Mouse (Mus musculus) heart, adult 11 months (tissue): Measurements from ENCODE around the gene Htr2b.

Experiments used
- DNase-seq: peaks from one replicate; pipeline ENCODE4 v3.0.0; 2022

Gene Htr2b

GRCm38 (mm10) chr1:86111779-86112178 is at the start of gene Htr2b:
Htr2b (minus strand) TSS chr1:86111970.
- DNase-seq = peak; percentile 95

GRCm38 (mm10) chr1:86161061-86161460 is 49.3 kb upstream of the Htr2b start:
- no peak for DNase-seq

DNA sequence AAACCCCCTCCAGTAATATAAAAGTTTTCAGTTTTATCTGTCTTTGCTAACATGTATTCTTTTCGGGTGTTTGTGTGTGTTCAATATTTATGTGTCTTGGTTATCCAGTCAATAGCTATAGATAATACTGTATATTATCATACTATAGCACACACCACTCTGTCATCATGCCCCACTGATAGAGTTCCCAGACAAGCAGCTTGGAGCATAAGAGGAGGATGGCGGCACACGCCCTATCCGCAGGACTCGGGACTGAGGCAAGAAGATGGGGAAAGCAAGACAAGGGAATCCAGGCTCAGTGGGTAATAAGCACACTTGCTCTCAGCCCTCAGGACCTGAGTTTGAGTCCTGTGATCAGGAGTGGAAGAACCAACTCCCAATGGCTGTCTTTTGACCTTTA is 48.7 kb upstream of the Htr2b start:
- DNase-seq = no peak

DNA sequence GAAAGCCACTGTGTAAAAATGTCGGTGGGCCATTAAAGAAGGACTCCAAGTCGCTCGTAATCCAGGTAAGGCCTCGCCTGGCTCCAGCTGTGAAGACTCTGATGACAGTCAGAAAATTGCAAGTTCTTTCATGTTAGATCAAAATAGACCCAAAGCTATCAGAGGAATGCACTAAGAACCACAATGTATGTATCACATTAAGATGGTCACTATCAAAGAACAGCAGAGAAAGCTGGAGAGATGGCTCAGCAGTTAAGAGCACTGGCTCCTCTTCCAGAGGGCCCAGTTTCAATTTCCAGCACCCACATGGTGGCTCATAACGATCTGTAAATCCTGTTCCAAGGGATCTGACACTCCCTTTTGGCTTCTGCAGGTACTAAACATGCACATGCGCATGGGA is 48.3 kb upstream of the Htr2b start:
- DNase-seq = no peak

- no peak for DNase-seq
Observed at GRCm38 (mm10) chr1:86156595-86156994, 44.8 kb upstream of the Htr2b start.

DNA sequence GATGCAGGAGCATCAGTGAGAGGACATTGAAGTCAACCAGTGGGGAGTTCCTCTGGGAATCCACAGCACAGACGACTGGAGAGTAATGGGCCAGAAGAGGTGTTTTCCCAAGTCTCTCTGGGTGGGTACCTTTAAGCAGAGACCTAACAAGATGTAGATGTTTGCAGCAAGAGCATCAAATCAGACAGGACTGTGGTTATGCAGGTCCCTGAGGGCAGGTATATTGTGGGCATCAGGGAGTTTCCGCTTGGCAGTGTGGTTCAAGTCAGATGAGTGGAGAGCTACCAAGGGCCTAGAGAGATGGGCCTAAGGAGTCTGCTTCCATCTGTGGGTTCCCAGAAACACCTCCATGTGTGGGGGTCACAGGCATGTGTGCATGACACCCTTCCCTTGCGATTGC is 44.3 kb upstream of the Htr2b start:
- no peak for DNase-seq

GRCm38 (mm10) chr1:86154824-86155164 is 43.0 kb upstream of the Htr2b start:
- no peak for DNase-seq

DNA sequence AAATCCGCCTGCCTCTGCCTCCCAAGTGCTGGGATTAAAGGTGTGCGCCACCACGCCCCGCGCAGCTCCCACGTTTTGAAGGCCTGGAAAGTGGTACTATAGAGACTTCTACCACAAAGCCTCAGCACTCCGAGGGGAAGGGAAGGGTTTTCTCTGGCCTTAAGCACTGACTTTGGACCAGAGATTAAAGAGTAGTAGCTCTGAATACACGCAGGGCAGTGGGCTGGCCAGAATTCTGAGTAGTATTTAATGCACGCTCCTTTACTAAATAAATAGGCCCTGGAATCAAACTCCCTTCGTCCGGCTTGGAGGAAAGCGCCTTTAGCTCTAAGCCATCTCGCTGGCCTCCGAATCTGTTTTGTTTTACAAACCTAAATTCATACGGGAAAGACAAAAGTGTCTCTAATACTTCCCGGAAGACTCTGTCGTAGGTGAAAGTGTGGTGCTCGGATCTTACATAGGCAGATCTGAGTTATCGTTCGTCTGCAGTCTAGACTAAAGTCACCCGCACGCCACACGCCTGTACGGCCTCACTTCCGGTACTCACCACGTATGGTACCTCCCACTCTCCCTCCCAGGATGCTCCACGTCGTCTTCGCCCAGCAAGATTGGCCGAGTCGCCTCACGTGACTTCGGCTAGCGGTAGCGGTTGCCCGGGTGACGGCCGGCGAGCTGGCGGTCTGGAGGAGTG is 42.5 kb upstream of the Htr2b start, which contains the start of gene Armc9:
Gene Armc9, plus strand, starts transcription at position 648 of the 691 bp plus-strand sequence.
- peak; percentile 100 for DNase-seq

DNA sequence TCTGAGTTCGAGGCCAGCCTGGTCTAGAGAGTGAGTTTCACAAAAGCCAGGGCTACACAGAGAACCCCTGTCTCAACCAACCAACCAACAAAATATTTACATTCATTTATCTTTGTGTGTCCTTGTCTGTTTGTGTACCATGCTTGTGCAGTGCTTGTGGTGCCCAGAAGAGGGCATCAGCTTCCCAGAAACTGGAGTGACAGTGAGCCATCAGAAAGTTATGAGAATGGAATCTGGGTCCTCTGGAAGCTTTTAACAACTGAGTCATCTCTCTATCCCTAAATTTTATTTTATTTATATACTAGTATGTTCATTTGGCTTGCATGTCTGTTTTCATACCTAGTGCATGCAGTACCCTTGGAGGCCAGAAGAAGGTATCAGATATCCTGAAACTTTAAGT is 40.8 kb upstream of the Htr2b start:
- DNase-seq = no peak

GRCm38 (mm10) chr1:86151376-86151775 is 39.6 kb upstream of the Htr2b start:
- DNase-seq = no peak

DNA sequence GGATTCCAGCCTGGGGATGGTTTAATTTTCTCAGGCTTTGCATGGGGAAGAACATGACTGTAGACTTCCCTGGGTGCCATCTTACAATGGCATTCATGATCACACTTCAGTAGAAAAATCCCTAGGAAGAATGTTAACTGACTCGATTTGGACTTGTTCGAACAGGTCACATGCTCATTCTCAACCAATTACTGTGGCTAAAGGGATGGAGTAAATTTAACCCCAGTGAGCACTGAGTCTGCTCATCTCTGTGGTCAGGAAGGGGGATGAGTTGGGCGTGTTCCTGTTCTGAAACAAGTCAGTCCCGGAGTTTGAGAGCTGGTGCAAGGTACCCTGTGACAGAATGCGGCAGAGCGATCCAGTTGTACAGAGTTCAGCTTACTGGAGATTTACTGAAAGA is 39.2 kb upstream of the Htr2b start:
- no peak for DNase-seq

GRCm38 (mm10) chr1:86148161-86148560 is 36.4 kb upstream of the Htr2b start:
- DNase-seq = no peak

GRCm38 (mm10) chr1:86147557-86147956 is 35.8 kb upstream of the Htr2b start:
- DNase-seq = no peak

DNA sequence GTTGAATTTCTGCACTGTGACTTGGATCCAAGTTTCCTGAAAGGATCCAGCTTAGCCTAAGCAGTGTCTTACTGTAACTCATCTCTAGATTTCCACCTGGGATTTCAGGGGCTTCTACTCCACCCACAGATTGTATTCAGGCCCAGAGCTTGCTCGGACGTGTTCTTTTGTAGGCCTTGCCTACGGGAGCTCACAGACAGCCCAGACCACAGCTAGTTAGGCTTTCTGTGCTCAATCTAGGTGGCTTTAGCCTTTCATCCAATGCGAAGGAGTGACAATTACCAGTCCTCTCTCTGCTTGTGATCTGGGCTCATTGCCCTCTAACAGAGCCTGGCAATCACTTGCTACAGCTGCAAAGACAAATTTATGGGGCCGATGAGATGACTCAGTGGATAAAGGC is 34.5 kb upstream of the Htr2b start:
- DNase-seq = peak; percentile 57

DNA sequence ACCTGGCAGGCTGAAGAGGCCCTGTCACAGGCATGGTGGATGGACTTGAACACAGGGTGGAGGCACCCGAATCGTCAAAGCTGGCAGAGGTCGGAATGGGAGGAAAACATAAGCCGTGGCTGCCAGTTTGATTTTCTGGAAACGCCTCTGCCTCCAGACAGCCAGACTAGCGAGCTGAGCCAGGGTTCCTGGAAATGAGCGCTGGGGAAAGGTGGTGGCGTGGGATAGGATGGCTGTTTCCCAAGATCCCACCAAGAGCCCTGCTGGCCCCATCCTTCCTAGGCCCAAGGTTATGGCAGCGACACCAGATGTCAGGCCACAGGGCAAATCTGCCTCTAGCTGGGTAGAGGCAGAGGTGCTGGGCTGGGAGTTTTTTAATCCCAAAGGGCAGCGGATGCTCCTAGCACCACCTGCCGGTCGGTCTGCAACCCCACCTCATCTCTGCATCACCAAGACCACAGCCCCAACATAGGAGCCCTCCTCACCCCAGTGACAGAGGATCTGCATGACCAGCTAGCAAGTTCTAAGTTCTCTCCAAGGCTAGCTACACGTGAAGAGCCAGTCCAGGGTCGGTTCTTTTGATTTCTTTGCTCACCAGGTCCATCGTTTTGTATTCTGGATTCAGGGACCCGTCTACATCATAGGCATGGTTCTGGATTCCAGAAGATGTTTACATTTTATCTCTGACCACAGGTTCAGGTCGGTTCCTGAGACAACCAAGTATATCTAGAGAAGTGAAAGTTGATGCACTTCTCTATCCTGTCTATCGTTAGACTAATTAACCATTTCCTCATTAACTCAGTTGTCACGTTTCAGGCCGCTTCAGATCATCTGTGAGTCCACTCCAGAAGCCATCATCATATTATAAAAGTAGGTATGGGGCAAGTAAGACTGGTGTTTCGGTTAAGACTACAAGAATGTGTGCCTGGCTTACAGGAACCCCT is 32.5 kb upstream of the Htr2b start:
- peak; percentile 94 for DNase-seq

- peak; percentile 96 for DNase-seq
Observed at GRCm38 (mm10) chr1:86143165-86143564, 31.4 kb upstream of the Htr2b start.

DNA sequence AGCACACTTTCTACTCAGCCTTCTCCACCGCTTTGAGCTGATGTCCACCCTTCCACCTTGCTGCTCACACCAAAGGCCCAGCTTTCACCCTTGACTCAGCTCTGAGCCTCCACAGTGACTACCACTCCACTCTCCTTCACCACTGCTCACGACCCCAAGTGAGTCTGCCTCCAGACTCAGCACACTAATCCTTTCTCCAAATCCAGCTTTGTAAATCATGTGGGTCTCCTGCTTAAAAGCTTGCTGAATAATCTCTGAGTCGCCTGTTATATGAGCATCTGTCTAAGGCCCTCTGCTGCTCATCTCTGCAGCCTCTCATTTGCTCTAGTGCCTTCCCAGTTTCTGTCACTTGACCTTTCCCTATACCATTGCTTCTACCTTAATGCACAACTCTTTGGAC is 29.3 kb upstream of the Htr2b start:
- DNase-seq = no peak

- no peak for DNase-seq
Observed at GRCm38 (mm10) chr1:86135315-86135714, 23.5 kb upstream of the Htr2b start.

DNA sequence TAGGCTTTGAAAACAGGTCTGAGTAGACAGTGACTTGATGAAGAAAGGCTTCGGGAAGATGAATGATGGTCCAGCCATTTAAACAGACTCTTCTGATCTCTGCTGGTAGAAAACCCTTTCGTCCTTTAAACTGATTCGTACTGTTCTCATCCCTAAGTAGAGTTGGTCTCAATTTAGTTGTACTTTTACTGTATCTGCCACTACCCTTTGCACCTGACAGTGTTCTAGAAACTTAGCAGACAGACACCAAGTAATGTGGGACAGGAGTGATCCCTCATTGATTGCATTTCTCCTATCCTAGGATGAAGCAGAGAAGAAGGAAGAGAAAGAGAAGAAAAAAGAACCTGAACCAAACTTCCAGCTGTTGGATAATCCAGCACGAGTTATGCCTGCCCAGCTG is 21.6 kb upstream of the Htr2b start, which contains the start of gene Gm21972:
Gene Gm21972, plus strand, starts transcription at position 301 of the 400 bp plus-strand sequence.
- no peak for DNase-seq

DNA sequence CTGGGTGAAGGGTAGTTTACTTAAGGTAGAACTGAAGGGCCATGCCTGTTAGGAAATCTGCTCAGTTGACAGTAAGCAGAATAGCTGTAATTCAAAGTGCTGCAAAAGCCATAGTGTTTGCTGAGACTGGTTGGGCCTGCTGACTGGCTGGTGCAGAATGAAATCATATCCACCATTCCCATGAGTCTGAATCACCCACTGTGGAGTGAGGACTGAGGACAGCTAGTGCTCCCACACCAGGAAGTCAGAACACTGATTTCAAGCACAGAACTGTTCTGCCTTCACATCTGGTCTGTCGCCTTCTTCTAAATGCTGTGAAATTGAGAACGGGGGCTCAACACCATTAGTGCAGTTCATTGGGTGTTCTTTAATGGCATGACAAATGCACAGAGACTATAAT is 14.3 kb upstream of the Htr2b start:
- DNase-seq = no peak

DNA sequence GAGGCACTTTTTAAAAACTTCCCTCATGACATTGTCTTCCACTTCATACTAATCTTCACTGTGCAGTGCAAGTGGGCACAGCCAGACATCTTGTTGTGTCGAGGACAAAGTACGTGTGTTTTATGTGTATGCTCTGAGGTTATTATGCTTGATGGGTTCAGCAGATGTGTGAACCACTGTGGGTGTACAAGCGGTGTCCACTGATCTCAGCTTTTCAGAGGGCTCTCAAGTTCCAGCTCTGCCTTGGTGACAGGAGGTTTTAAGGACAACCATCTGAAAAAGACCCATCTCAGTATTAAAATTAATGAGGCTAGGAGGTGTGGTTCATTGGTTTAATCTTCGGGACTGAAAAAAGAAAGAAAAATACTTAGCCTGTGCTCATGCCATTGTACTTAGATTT is 7.8 kb upstream of the Htr2b start:
- DNase-seq = peak; percentile 48

GRCm38 (mm10) chr1:86114141-86114540 is 2.4 kb upstream of the Htr2b start:
- peak; percentile 91 for DNase-seq

- DNase-seq = no peak
Observed at GRCm38 (mm10) chr1:86105054-86105453, 6.7 kb downstream of the Htr2b start.

- DNase-seq = no peak
Observed at GRCm38 (mm10) chr1:86094413-86094812, 17.4 kb downstream of the Htr2b start.
